Mouse (Mus musculus) ES-E14 (cell line): Measurements from ENCODE around the gene Tph2.

Experiments used
- CHD2 ChIP-seq: IDR thresholded peaks from 2 replicates; pipeline ENCODE4 v1.6.1; 2014; ENCODE audit warnings: mild to moderate bottlenecking, low read depth, low read length, inconsistent platforms
- HCFC1 ChIP-seq: IDR thresholded peaks from 2 replicates; pipeline ENCODE4 v1.6.1; 2012; ENCODE audit warnings: low read length, inconsistent platforms, borderline replicate concordance; ENCODE audit not compliant: insufficient read depth
- MAFK ChIP-seq: IDR thresholded peaks from 2 replicates; pipeline ENCODE4 v1.6.1; 2014; ENCODE audit warnings: mild to moderate bottlenecking, low read depth, low read length, inconsistent platforms; ENCODE audit not compliant: insufficient read depth
- ZNF384 ChIP-seq: IDR thresholded peaks from 2 replicates; pipeline ENCODE4 v1.6.1; 2012; ENCODE audit warnings: low read depth, low read length, inconsistent platforms

DNA sequence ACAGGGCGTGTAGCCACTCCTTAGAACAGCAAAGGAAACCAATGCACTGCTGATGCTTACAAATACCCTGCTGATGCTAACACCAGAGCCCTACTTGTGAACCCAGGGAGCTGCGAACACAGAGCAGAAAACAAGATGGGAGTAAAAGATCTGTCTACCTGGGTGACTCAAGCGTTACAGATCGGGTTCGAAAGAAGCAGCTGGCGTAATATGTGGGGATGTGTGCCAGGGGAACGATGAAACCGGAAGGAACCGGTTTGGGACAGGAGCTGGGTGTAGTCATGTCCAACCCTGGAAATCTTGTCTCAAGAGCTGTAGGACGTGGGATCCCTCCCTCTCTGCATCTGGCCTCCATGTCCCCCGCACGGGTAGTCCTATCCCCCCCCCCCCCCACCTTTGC, 134.1 kb downstream of the Tph2 start:
- TF ChIP-seq ZNF384, result no peak
- no peak for TF ChIP-seq HCFC1
- no peak for TF ChIP-seq MAFK
- TF ChIP-seq CHD2, result no peak
